Mouse (Mus musculus): Measurements from ENCODE around the gene Crybg3. TPM values are rescaled to one million over a fixed set of nuclear protein-coding genes. Genes with fewer than 3 reads are reported as not detected.

The Crybg3 gene
- polyA plus RNA-seq, 1 experiment from 2014 or later: 2.0 TPM

GRCm38 (mm10) chr16:59487975-59488548 lies 112.7 kb downstream of the Crybg3 start:
- no peak overlapping the region for H3K4me2 ChIP-seq (ENCODE audit: low read length)
- no peak overlapping the region for H3K9ac ChIP-seq (replicated peaks; ENCODE audit: low read depth, low read length)
- no peak overlapping the region for H3K4me3 ChIP-seq (replicated peaks; ENCODE audit: low read length)
- H3K27ac ChIP-seq (ENCODE audit: low read length): no peak overlapping the region
- no peaks in the 10 kb centered on the region for H3K36me3 ChIP-seq (ENCODE audit: control insufficient read depth, insufficient read depth)
- ATAC-seq: no peak
- WGBS: 96% methylated on average over 9 of the region's 9 CpGs
- H3K4me1 ChIP-seq (replicated peaks; ENCODE audit: control insufficient read depth, insufficient read depth, low read length): no peaks in the 10 kb centered on the region
- no peaks in the 10 kb centered on the region for H3K27me3 ChIP-seq (replicated peaks; ENCODE audit: control insufficient read depth, insufficient read depth, low read length)
- no peaks in the 10 kb centered on the region for H3K9me3 ChIP-seq (ENCODE audit: control insufficient read depth, low read length)

- no peak for ATAC-seq
Observed at GRCm38 (mm10) chr16:59487239-59487638, 113.5 kb downstream of the Crybg3 start.

GRCm38 (mm10) chr16:59477955-59478354 lies 122.8 kb downstream of the Crybg3 start:
- H3K9ac ChIP-seq (replicated peaks; ENCODE audit: low read depth, low read length): no peak overlapping the region
- H3K36me3 ChIP-seq (ENCODE audit: control insufficient read depth, insufficient read depth): no peaks in the 10 kb centered on the region
- H3K27ac ChIP-seq (ENCODE audit: low read length): no peak overlapping the region
- no peaks in the 10 kb centered on the region for H3K4me1 ChIP-seq (replicated peaks; ENCODE audit: control insufficient read depth, insufficient read depth, low read length)
- 92% methylated on average over 3 of the region's 3 CpGs for WGBS
- no peaks in the 10 kb centered on the region for H3K9me3 ChIP-seq (ENCODE audit: control insufficient read depth, low read length)
- no peak for ATAC-seq
- H3K27me3 ChIP-seq (replicated peaks; ENCODE audit: control insufficient read depth, insufficient read depth, low read length): no peaks in the 10 kb centered on the region
- H3K4me2 ChIP-seq (ENCODE audit: low read length): no peak overlapping the region
- H3K4me3 ChIP-seq (replicated peaks; ENCODE audit: low read length): no peak overlapping the region

More at GRCm38 (mm10) chr16:59487239-59487638, 113.5 kb downstream of the Crybg3 start:
- H3K9me3 ChIP-seq (ENCODE audit: control insufficient read depth, low read length): no peaks in the 10 kb centered on the region
- WGBS: 93% methylated on average over 7 of the region's 7 CpGs
- no peak overlapping the region for H3K4me2 ChIP-seq (ENCODE audit: low read length)
- H3K4me1 ChIP-seq (replicated peaks; ENCODE audit: control insufficient read depth, insufficient read depth, low read length): no peaks in the 10 kb centered on the region
- H3K36me3 ChIP-seq (ENCODE audit: control insufficient read depth, insufficient read depth): no peaks in the 10 kb centered on the region
- no peaks in the 10 kb centered on the region for H3K27me3 ChIP-seq (replicated peaks; ENCODE audit: control insufficient read depth, insufficient read depth, low read length)
- no peak overlapping the region for H3K27ac ChIP-seq (ENCODE audit: low read length)
- H3K4me3 ChIP-seq (replicated peaks; ENCODE audit: low read length): no peak overlapping the region
- H3K9ac ChIP-seq (replicated peaks; ENCODE audit: low read depth, low read length): no peak overlapping the region

GRCm38 (mm10) chr16:59474788-59475187 lies 126.0 kb downstream of the Crybg3 start:
- no peak overlapping the region for H3K4me2 ChIP-seq (ENCODE audit: low read length)
- 31% methylated on average over 1 of the region's 1 CpGs for WGBS
- no peak for ATAC-seq
- no peaks in the 10 kb centered on the region for H3K36me3 ChIP-seq (ENCODE audit: control insufficient read depth, insufficient read depth)
- no peak overlapping the region for H3K4me3 ChIP-seq (replicated peaks; ENCODE audit: low read length)
- no peak overlapping the region for H3K9ac ChIP-seq (replicated peaks; ENCODE audit: low read depth, low read length)
- H3K9me3 ChIP-seq (ENCODE audit: control insufficient read depth, low read length): no peaks in the 10 kb centered on the region
- H3K27me3 ChIP-seq (replicated peaks; ENCODE audit: control insufficient read depth, insufficient read depth, low read length): no peaks in the 10 kb centered on the region
- no peak overlapping the region for H3K27ac ChIP-seq (ENCODE audit: low read length)
- 0 out of 2 replicates have a peak, but pooled peaks cover 3% of the 10 kb centered on the region for H3K4me1 ChIP-seq (replicated peaks; ENCODE audit: control insufficient read depth, insufficient read depth, low read length)

- ATAC-seq: no peak
- Histone ChIP-seq H3K4me2 (ENCODE audit: low read length) (peak overlapping the region; percentile 75), H3K36me3 (ENCODE audit: control insufficient read depth, insufficient read depth) (no peaks in the 10 kb centered on the region), H3K27ac (ENCODE audit: low read length) (no peak overlapping the region), H3K4me3 (replicated peaks; ENCODE audit: low read length) (peak overlapping the region; percentile 71), H3K4me1 (replicated peaks; ENCODE audit: control insufficient read depth, insufficient read depth, low read length) (0 out of 2 replicates have a peak, but pooled peaks cover 3% of the 10 kb centered on the region), H3K9me3 (ENCODE audit: control insufficient read depth, low read length) (no peaks in the 10 kb centered on the region), H3K27me3 (replicated peaks; ENCODE audit: control insufficient read depth, insufficient read depth, low read length) (no peaks in the 10 kb centered on the region), H3K9ac (replicated peaks; ENCODE audit: low read depth, low read length) (no peak overlapping the region; the same call in 1 of the 2 replicates)
- WGBS: 51% methylated on average over 6 of the region's 6 CpGs
Observed at GRCm38 (mm10) chr16:59472546-59472945, 128.2 kb downstream of the Crybg3 start.

GRCm38 (mm10) chr16:59471637-59472278 lies 129.0 kb downstream of the Crybg3 start, which contains the start of gene Riox2:
Gene Riox2, plus strand, starts transcription at chr16:59471775.
- Histone ChIP-seq H3K4me2 (ENCODE audit: low read length) (peak within 1 kb of the TSS; percentile 75), H3K4me1 (replicated peaks; ENCODE audit: control insufficient read depth, insufficient read depth, low read length) (0 out of 2 replicates have a peak, but pooled peaks cover 3% of the 10 kb centered on the region), H3K4me3 (replicated peaks; ENCODE audit: low read length) (peak within 1 kb of the TSS; percentile 71), H3K27ac (ENCODE audit: low read length) (no peak within 1 kb of the TSS), H3K9ac (replicated peaks; ENCODE audit: low read depth, low read length) (peak within 1 kb of the TSS; percentile 63), H3K36me3 (ENCODE audit: control insufficient read depth, insufficient read depth) (no peaks in the 10 kb centered on the region), H3K27me3 (replicated peaks; ENCODE audit: control insufficient read depth, insufficient read depth, low read length) (no peaks in the 10 kb centered on the region), H3K9me3 (ENCODE audit: control insufficient read depth, low read length) (no peaks in the 10 kb centered on the region)
- WGBS: 2% methylated on average over 53 of the region's 56 CpGs
- peak; percentile 96 for ATAC-seq

GRCm38 (mm10) chr16:59469846-59470245 lies 130.9 kb downstream of the Crybg3 start:
- H3K36me3 ChIP-seq (ENCODE audit: control insufficient read depth, insufficient read depth): no peaks in the 10 kb centered on the region
- H3K4me1 ChIP-seq (replicated peaks; ENCODE audit: control insufficient read depth, insufficient read depth, low read length): 0 out of 2 replicates have a peak, but pooled peaks cover 3% of the 10 kb centered on the region
- H3K4me3 ChIP-seq (replicated peaks; ENCODE audit: low read length): no peak overlapping the region
- ATAC-seq: no peak
- 96% methylated on average over 1 of the region's 1 CpGs for WGBS
- no peak overlapping the region for H3K9ac ChIP-seq (replicated peaks; ENCODE audit: low read depth, low read length)
- no peaks in the 10 kb centered on the region for H3K9me3 ChIP-seq (ENCODE audit: control insufficient read depth, low read length)
- H3K27me3 ChIP-seq (replicated peaks; ENCODE audit: control insufficient read depth, insufficient read depth, low read length): no peaks in the 10 kb centered on the region
- no peak overlapping the region for H3K27ac ChIP-seq (ENCODE audit: low read length)
- no peak overlapping the region for H3K4me2 ChIP-seq (ENCODE audit: low read length)

- Histone ChIP-seq H3K4me2 (ENCODE audit: low read length) (no peak overlapping the region), H3K9me3 (ENCODE audit: control insufficient read depth, low read length) (no peaks in the 10 kb centered on the region), H3K4me1 (replicated peaks; ENCODE audit: control insufficient read depth, insufficient read depth, low read length) (no peaks in the 10 kb centered on the region), H3K36me3 (ENCODE audit: control insufficient read depth, insufficient read depth) (no peaks in the 10 kb centered on the region), H3K4me3 (replicated peaks; ENCODE audit: low read length) (no peak overlapping the region), H3K9ac (replicated peaks; ENCODE audit: low read depth, low read length) (no peak overlapping the region), H3K27ac (ENCODE audit: low read length) (no peak overlapping the region), H3K27me3 (replicated peaks; ENCODE audit: control insufficient read depth, insufficient read depth, low read length) (no peaks in the 10 kb centered on the region)
- WGBS: 90% methylated on average over 6 of the region's 6 CpGs
- ATAC-seq: no peak
Observed at GRCm38 (mm10) chr16:59463973-59464372, 136.8 kb downstream of the Crybg3 start.

GRCm38 (mm10) chr16:59463567-59463966 lies 137.2 kb downstream of the Crybg3 start:
- Histone ChIP-seq H3K9ac (replicated peaks; ENCODE audit: low read depth, low read length) (no peak overlapping the region), H3K4me1 (replicated peaks; ENCODE audit: control insufficient read depth, insufficient read depth, low read length) (no peaks in the 10 kb centered on the region), H3K27me3 (replicated peaks; ENCODE audit: control insufficient read depth, insufficient read depth, low read length) (no peaks in the 10 kb centered on the region), H3K4me3 (replicated peaks; ENCODE audit: low read length) (no peak overlapping the region), H3K9me3 (ENCODE audit: control insufficient read depth, low read length) (no peaks in the 10 kb centered on the region), H3K27ac (ENCODE audit: low read length) (no peak overlapping the region), H3K4me2 (ENCODE audit: low read length) (no peak overlapping the region), H3K36me3 (ENCODE audit: control insufficient read depth, insufficient read depth) (no peaks in the 10 kb centered on the region)
- ATAC-seq: no peak
- WGBS: 82% methylated on average over 4 of the region's 4 CpGs
